Mouse (Mus musculus) cerebellum, adult 11 months (tissue): Measurements from ENCODE around the gene Vps13a.

Experiments used
- DNase-seq: peaks from one replicate; pipeline ENCODE4 v3.0.0; 2022

The Vps13a gene

DNA sequence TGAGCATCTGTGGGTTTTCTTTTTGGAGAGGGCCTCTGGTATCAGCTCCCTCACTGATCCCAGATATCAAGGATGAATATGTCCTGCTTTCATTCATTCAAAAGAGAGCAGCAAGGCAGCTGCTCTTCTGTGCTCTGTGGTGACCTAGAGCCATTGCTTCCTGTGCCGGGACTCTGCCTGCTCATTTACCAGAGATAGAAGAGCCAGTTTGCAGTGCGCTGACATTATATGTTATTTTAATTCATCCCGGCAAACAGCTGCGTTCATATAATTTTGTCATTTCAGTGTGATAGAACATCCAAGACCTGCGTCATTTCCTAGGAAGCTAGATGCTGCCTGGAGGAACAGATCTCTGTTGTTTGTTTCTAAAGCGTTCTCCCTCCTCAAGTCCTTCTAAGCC is 203.9 kb downstream of the Vps13a start:
- no peak for DNase-seq
